Mouse (Mus musculus) ES-E14 (cell line): Measurements from ENCODE around the gene Olfr417. TPM values are rescaled to one million over a fixed set of nuclear protein-coding genes. Genes with fewer than 3 reads are reported as not detected.

ENCODE experiments used
- DNase-seq: peaks from one replicate; pipeline ENCODE4 v3.0.0-alpha.2; 2013; ENCODE audit warnings: low read depth, low spot score
- H3K27ac ChIP-seq: 2 replicates; pipeline ENCODE4 v1.5.1; 2012; ENCODE audit warnings: low read depth, mild to moderate bottlenecking, low read length, moderate library complexity, mixed read lengths; ENCODE audit not compliant: poor library complexity, insufficient read depth, severe bottlenecking
- H3K36me3 ChIP-seq: 2 replicates; pipeline ENCODE4 v1.6.1; 2012; ENCODE audit warnings: mild to moderate bottlenecking, low read length, moderate library complexity, mixed read lengths; ENCODE audit not compliant: control insufficient read depth, poor library complexity, insufficient read depth, severe bottlenecking
- H3K4me1 ChIP-seq, 2 experiments: fragments of 150-350 bp in 1 of 2; sonication (generic) in 1 of 2; 2 replicates each; pipeline ENCODE4 v1.6.1; 2012; ENCODE audit warnings: low read length in 2 of 2, mild to moderate bottlenecking in 1 of 2, mixed read lengths in 1 of 2; ENCODE audit not compliant: control insufficient read depth in 2 of 2, insufficient read depth in 2 of 2, poor library complexity in 1 of 2
- H3K4me3 ChIP-seq, 2 experiments: fragments of 150-350 bp in 1 of 2; sonication (generic) in 1 of 2; 2 replicates each; pipeline ENCODE4 v1.5.1; 2012; ENCODE audit warnings: low read length in 2 of 2, low read depth in 1 of 2, mild to moderate bottlenecking in 1 of 2, mixed read lengths in 1 of 2; ENCODE audit not compliant: insufficient read depth in 1 of 2, poor library complexity in 1 of 2, severe bottlenecking in 1 of 2
- H3K9ac ChIP-seq: 2 replicates; pipeline ENCODE4 v1.6.1; 2012; ENCODE audit warnings: low read depth, mild to moderate bottlenecking, low read length, mixed read lengths; ENCODE audit not compliant: poor library complexity, insufficient read depth, severe bottlenecking
- H3K9me3 ChIP-seq: fragments of 150-350 bp; sonication (generic); 2 replicates; pipeline ENCODE4 v1.6.1; 2012; ENCODE audit warnings: low read depth, mild to moderate bottlenecking, low read length; ENCODE audit not compliant: control insufficient read depth, insufficient read depth
- CHD2 ChIP-seq: IDR thresholded peaks from 2 replicates; pipeline ENCODE4 v1.6.1; 2014; ENCODE audit warnings: mild to moderate bottlenecking, low read depth, low read length, inconsistent platforms
- HCFC1 ChIP-seq: IDR thresholded peaks from 2 replicates; pipeline ENCODE4 v1.6.1; 2012; ENCODE audit warnings: low read length, inconsistent platforms, borderline replicate concordance; ENCODE audit not compliant: insufficient read depth
- MAFK ChIP-seq: IDR thresholded peaks from 2 replicates; pipeline ENCODE4 v1.6.1; 2014; ENCODE audit warnings: mild to moderate bottlenecking, low read depth, low read length, inconsistent platforms; ENCODE audit not compliant: insufficient read depth
- ZC3H11A ChIP-seq: IDR thresholded peaks from 2 replicates; pipeline ENCODE4 v1.6.1; 2012; ENCODE audit warnings: low read depth, mild to moderate bottlenecking, inconsistent platforms, low read length, borderline replicate concordance
- ZNF384 ChIP-seq: IDR thresholded peaks from 2 replicates; pipeline ENCODE4 v1.6.1; 2012; ENCODE audit warnings: low read depth, low read length, inconsistent platforms
- in situ Hi-C, 2 experiments: fragments of 600-800 bp; cut with MboI; formaldehyde crosslinking; loops; one replicate each; pipeline ENCODE4 v1.15.1; 2025; ENCODE audit warnings: low sequenced_read_pairs in 2 of 2, inconsistent platforms in 1 of 2; ENCODE audit not compliant: unreplicated experiment in 2 of 2
- total RNA-seq: library from RNA; depleted of rRNA; stranded (reverse); fragments of 300-350 nt; gene quantifications from 2 replicates; pipeline ENCODE4 v1.2.3, GENCODE M21; 2012; rRNA removed

The Olfr417 gene
- total RNA-seq, 1 experiment = not detected

DNA sequence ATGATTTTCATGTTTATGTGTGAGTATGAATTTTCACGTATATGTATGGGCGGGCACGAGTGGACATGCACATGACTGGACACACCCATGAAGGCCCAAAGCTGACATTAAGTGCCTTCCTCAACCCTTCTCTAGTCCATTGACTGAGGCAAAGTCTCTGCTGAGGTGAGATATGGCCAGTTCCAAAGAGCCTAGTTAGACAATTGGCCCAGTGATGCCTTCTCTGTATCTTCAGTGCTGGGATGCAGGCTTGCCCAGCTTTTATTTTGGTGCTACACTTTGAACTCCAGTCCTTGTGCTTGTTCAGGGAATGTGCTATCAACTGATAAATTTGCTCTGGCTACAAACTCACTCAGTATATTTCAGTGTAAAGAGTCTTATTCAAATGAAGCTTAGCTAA lies 8.9 kb downstream of the Olfr417 start:
- no peaks in the 10 kb centered on the region for H3K4me1 ChIP-seq
- TF ChIP-seq CHD2 = no peak
- TF ChIP-seq HCFC1 = no peak
- no peak for TF ChIP-seq ZNF384
- no peak for TF ChIP-seq MAFK
- no peak for TF ChIP-seq ZC3H11A
- DNase-seq = no peak
- H3K9ac ChIP-seq = no peak overlapping the region
- no peak overlapping the region for H3K27ac ChIP-seq
- in situ Hi-C loops = no loop called here
- no peak overlapping the region for H3K4me3 ChIP-seq
- no peaks in the 10 kb centered on the region for H3K9me3 ChIP-seq
- H3K36me3 ChIP-seq = no peaks in the 10 kb centered on the region

DNA sequence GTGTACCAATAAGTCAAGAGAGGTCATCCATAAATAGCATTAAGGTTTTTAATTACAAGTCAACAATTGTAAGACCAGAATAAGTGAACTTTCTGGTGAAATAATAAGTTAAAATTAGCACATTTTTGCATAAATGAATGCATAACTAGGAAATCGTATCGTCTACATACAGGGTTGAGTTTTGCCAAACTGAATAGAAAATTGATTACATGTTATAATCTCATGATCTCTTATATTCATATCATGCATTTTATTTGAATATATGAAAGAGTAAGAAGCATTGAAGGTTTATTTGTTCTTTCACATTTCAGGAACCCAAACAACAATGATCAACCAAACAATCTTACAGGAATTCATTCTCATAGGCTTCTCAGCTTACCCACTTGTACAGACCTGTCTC lies 25.8 kb downstream of the Olfr417 start, which contains the start of gene Olfr248:
Gene Olfr248, plus strand, starts transcription at position 301 of the 400 bp plus-strand sequence.
- no peaks in the 10 kb centered on the region for H3K4me1 ChIP-seq
- H3K27ac ChIP-seq = no peak within 1 kb of the TSS
- no peak within 1 kb of the TSS for H3K4me3 ChIP-seq
- TF ChIP-seq CHD2 = no peak
- no peak for TF ChIP-seq MAFK
- no peak for TF ChIP-seq ZC3H11A
- TF ChIP-seq ZNF384 = no peak
- no peak for TF ChIP-seq HCFC1
- H3K9ac ChIP-seq = no peak within 1 kb of the TSS
- DNase-seq = no peak
- in situ Hi-C loops = no loop called here
- H3K9me3 ChIP-seq = no peaks in the 10 kb centered on the region
- H3K36me3 ChIP-seq = no peaks in the 10 kb centered on the region

DNA sequence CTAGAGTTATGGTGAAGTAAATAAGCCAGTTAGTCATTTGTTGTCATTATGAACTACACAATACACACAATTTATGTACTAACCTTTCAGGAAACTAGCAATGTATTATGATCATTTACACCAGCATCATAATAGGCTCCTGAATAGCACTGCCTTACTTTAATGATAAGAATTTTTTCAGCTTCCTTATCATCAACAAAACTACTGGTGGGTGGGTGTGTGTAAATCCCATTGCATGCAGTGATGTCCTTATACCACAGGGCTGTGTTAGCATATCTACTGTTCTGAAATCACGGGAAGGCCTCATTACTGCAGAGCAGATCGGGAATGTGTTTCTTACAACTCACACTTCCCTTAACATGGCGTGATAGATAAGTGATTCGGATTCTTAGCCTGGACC lies 58.0 kb downstream of the Olfr417 start:
- no peak overlapping the region for H3K4me3 ChIP-seq
- no peak overlapping the region for H3K9ac ChIP-seq
- in situ Hi-C loops = no loop called here
- no peak overlapping the region for H3K27ac ChIP-seq
- H3K9me3 ChIP-seq = no peaks in the 10 kb centered on the region
- no peaks in the 10 kb centered on the region for H3K36me3 ChIP-seq
- TF ChIP-seq CHD2 (no peak), MAFK (no peak), ZNF384 (no peak), HCFC1 (no peak), ZC3H11A (no peak)
- H3K4me1 ChIP-seq = no peaks in the 10 kb centered on the region
- no peak for DNase-seq

DNA sequence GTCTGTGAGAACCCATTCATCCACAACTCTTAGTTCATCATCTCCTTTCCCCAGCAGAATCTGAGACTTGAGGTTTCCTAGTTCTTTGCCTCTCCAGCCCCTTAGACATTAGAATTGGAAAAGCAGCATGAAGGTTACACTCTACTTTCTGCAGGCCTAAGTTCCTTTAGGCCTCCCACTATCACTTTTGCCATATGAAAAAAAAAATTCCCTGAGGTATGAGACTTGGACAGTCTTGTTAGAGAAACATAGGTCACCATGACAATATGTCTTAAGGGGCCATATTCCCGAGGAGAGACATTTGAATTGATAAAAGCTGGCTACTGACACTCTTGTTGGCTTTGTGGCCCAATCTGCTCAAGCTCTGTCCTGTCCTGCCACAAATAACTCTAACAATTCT lies 58.8 kb downstream of the Olfr417 start, which contains the start of gene Olfr414:
Gene Olfr414, plus strand, starts transcription at position 301 of the 400 bp plus-strand sequence.
- H3K4me1 ChIP-seq = no peaks in the 10 kb centered on the region
- no peak for TF ChIP-seq HCFC1
- no peak for TF ChIP-seq CHD2
- no peak for TF ChIP-seq ZC3H11A
- TF ChIP-seq ZNF384 = no peak
- no peak for TF ChIP-seq MAFK
- H3K36me3 ChIP-seq = no peaks in the 10 kb centered on the region
- no peak within 1 kb of the TSS for H3K9ac ChIP-seq
- DNase-seq = no peak
- in situ Hi-C loops = no loop called here
- no peaks in the 10 kb centered on the region for H3K9me3 ChIP-seq
- H3K27ac ChIP-seq = no peak within 1 kb of the TSS
- H3K4me3 ChIP-seq = no peak within 1 kb of the TSS

Other genes starting within 250 kb of the Olfr417 start
- gene Olfr231, start 244.0 kb upstream of the Olfr417 start, total RNA-seq = not detected in 2 replicates
- not detected in 2 replicates for gene Olfr424, start 233.6 kb upstream of the Olfr417 start, total RNA-seq
- gene Olfr420, start 209.5 kb upstream of the Olfr417 start, total RNA-seq = not detected in 2 replicates
- gene Spta1, start 192.3 kb upstream of the Olfr417 start, total RNA-seq = 3.8 and 5.1 TPM in 2 replicates
- 0.18 TPM in 1 of 2 replicates, not detected in the other for gene Olfr419, start 113.1 kb upstream of the Olfr417 start, total RNA-seq
- gene Mptx1, start 34.6 kb upstream of the Olfr417 start, total RNA-seq = not detected in 2 replicates
- gene Olfr248, start 25.9 kb downstream of the Olfr417 start, total RNA-seq = not detected in 2 replicates
- gene Olfr414, start 58.9 kb downstream of the Olfr417 start, total RNA-seq = not detected in 2 replicates
- not detected in 2 replicates for gene Olfr220, start 77.0 kb downstream of the Olfr417 start, total RNA-seq
- 1.2 and 2.0 TPM in 2 replicates for gene Fmn2, start 136.7 kb downstream of the Olfr417 start, total RNA-seq